Mouse (Mus musculus): Measurements from ENCODE around the gene Gk5. TPM values are rescaled to one million over a fixed set of nuclear protein-coding genes. Genes with fewer than 3 reads are reported as not detected.

The Gk5 gene
- total RNA-seq, 1 experiment: 12.7 TPM

GRCm38 (mm10) chr9:96144883-96145282 lies 25.7 kb downstream of the Gk5 start:
- in situ Hi-C loops (cut with MboI; ENCODE audit: low sequenced_read_pairs in 2 of 2, unreplicated experiment in 2 of 2): no loop called here
- H3K4me3 ChIP-seq (ENCODE audit: insufficient read depth in 1 of 2, low read depth in 1 of 2, low read length in 2 of 2, poor library complexity in 1 of 2, severe bottlenecking in 1 of 2): no peak overlapping the region
- H3K4me1 ChIP-seq (ENCODE audit: control insufficient read depth in 2 of 2, insufficient read depth in 2 of 2, low read length in 2 of 2, poor library complexity in 1 of 2): peaks cover 0 to 6% of the 10 kb centered on the region in 2 experiments; a peak in 2 of 4 replicates
- H3K27ac ChIP-seq (ENCODE audit: insufficient read depth, low read depth, low read length, poor library complexity, severe bottlenecking): no peak overlapping the region
- peaks cover 27% of the 10 kb centered on the region for H3K36me3 ChIP-seq (ENCODE audit: control insufficient read depth, insufficient read depth, low read length, poor library complexity, severe bottlenecking)
- no peak for DNase-seq (ENCODE audit: low read depth, low spot score)
- TF ChIP-seq MAFK (IDR thresholded peaks at IDR 0.05; ENCODE audit: insufficient read depth, low read depth, low read length) (no peak), CHD2 (IDR thresholded peaks at IDR 0.05; ENCODE audit: low read depth, low read length) (no peak), ZNF384 (IDR thresholded peaks at IDR 0.05; ENCODE audit: low read depth, low read length) (no peak), HCFC1 (IDR thresholded peaks at IDR 0.05; ENCODE audit: borderline replicate concordance, insufficient read depth, low read length) (no peak), ZC3H11A (IDR thresholded peaks at IDR 0.05; ENCODE audit: borderline replicate concordance, low read depth, low read length) (no peak)
- H3K9me3 ChIP-seq (ENCODE audit: control insufficient read depth, insufficient read depth, low read depth, low read length): no peaks in the 10 kb centered on the region
- H3K9ac ChIP-seq (ENCODE audit: insufficient read depth, low read depth, low read length, poor library complexity, severe bottlenecking): no peak overlapping the region

GRCm38 (mm10) chr9:96152801-96153200 lies 33.6 kb downstream of the Gk5 start:
- no peak overlapping the region for H3K9ac ChIP-seq (ENCODE audit: insufficient read depth, low read depth, low read length, poor library complexity, severe bottlenecking)
- no peak for DNase-seq (ENCODE audit: low read depth, low spot score)
- TF ChIP-seq ZNF384 (IDR thresholded peaks at IDR 0.05; ENCODE audit: low read depth, low read length) (no peak), ZC3H11A (IDR thresholded peaks at IDR 0.05; ENCODE audit: borderline replicate concordance, low read depth, low read length) (no peak), HCFC1 (IDR thresholded peaks at IDR 0.05; ENCODE audit: borderline replicate concordance, insufficient read depth, low read length) (no peak), CHD2 (IDR thresholded peaks at IDR 0.05; ENCODE audit: low read depth, low read length) (no peak), MAFK (IDR thresholded peaks at IDR 0.05; ENCODE audit: insufficient read depth, low read depth, low read length) (no peak)
- no peaks in the 10 kb centered on the region for H3K9me3 ChIP-seq (ENCODE audit: control insufficient read depth, insufficient read depth, low read depth, low read length)
- in situ Hi-C loops (cut with MboI; ENCODE audit: low sequenced_read_pairs in 2 of 2, unreplicated experiment in 2 of 2): no loop called here
- peaks cover 31% of the 10 kb centered on the region for H3K36me3 ChIP-seq (ENCODE audit: control insufficient read depth, insufficient read depth, low read length, poor library complexity, severe bottlenecking)
- H3K27ac ChIP-seq (ENCODE audit: insufficient read depth, low read depth, low read length, poor library complexity, severe bottlenecking): no peak overlapping the region
- no peak overlapping the region for H3K4me3 ChIP-seq (ENCODE audit: insufficient read depth in 1 of 2, low read depth in 1 of 2, low read length in 2 of 2, poor library complexity in 1 of 2, severe bottlenecking in 1 of 2)
- no peaks in the 10 kb centered on the region for H3K4me1 ChIP-seq (ENCODE audit: control insufficient read depth in 2 of 2, insufficient read depth in 2 of 2, low read length in 2 of 2, poor library complexity in 1 of 2)

- Histone ChIP-seq H3K9ac (ENCODE audit: insufficient read depth, low read depth, low read length, poor library complexity, severe bottlenecking) (no peak overlapping the region), H3K27ac (ENCODE audit: insufficient read depth, low read depth, low read length, poor library complexity, severe bottlenecking) (no peak overlapping the region)
- in situ Hi-C loops (cut with MboI; ENCODE audit: low sequenced_read_pairs in 2 of 2, unreplicated experiment in 2 of 2): no loop called here
Observed at GRCm38 (mm10) chr9:96158431-96158830, 39.3 kb downstream of the Gk5 start.

GRCm38 (mm10) chr9:96159047-96159446 lies 39.9 kb downstream of the Gk5 start:
- H3K27ac ChIP-seq (ENCODE audit: insufficient read depth, low read depth, low read length, poor library complexity, severe bottlenecking): no peak overlapping the region
- H3K9me3 ChIP-seq (ENCODE audit: control insufficient read depth, insufficient read depth, low read depth, low read length): no peaks in the 10 kb centered on the region
- H3K4me1 ChIP-seq (ENCODE audit: control insufficient read depth in 2 of 2, insufficient read depth in 2 of 2, low read length in 2 of 2, poor library complexity in 1 of 2): peaks cover 3 to 8% of the 10 kb centered on the region in 2 experiments
- in situ Hi-C loops (cut with MboI; ENCODE audit: low sequenced_read_pairs in 2 of 2, unreplicated experiment in 2 of 2): no loop called here
- no peak overlapping the region for H3K9ac ChIP-seq (ENCODE audit: insufficient read depth, low read depth, low read length, poor library complexity, severe bottlenecking)
- peaks cover 24% of the 10 kb centered on the region for H3K36me3 ChIP-seq (ENCODE audit: control insufficient read depth, insufficient read depth, low read length, poor library complexity, severe bottlenecking)
- H3K4me3 ChIP-seq (ENCODE audit: insufficient read depth in 1 of 2, low read depth in 1 of 2, low read length in 2 of 2, poor library complexity in 1 of 2, severe bottlenecking in 1 of 2): no peak overlapping the region
- no peak for DNase-seq (ENCODE audit: low read depth, low spot score)
- TF ChIP-seq MAFK (IDR thresholded peaks at IDR 0.05; ENCODE audit: insufficient read depth, low read depth, low read length) (no peak), ZNF384 (IDR thresholded peaks at IDR 0.05; ENCODE audit: low read depth, low read length) (no peak), CHD2 (IDR thresholded peaks at IDR 0.05; ENCODE audit: low read depth, low read length) (no peak), ZC3H11A (IDR thresholded peaks at IDR 0.05; ENCODE audit: borderline replicate concordance, low read depth, low read length) (no peak), HCFC1 (IDR thresholded peaks at IDR 0.05; ENCODE audit: borderline replicate concordance, insufficient read depth, low read length) (no peak)

More at GRCm38 (mm10) chr9:96158431-96158830, 39.3 kb downstream of the Gk5 start:
- no peak for TF ChIP-seq ZC3H11A (IDR thresholded peaks at IDR 0.05; ENCODE audit: borderline replicate concordance, low read depth, low read length)
- no peak for TF ChIP-seq ZNF384 (IDR thresholded peaks at IDR 0.05; ENCODE audit: low read depth, low read length)
- no peak for TF ChIP-seq HCFC1 (IDR thresholded peaks at IDR 0.05; ENCODE audit: borderline replicate concordance, insufficient read depth, low read length)
- TF ChIP-seq MAFK (IDR thresholded peaks at IDR 0.05; ENCODE audit: insufficient read depth, low read depth, low read length): no peak
- no peak for TF ChIP-seq CHD2 (IDR thresholded peaks at IDR 0.05; ENCODE audit: low read depth, low read length)
- Histone ChIP-seq H3K4me3 (ENCODE audit: insufficient read depth in 1 of 2, low read depth in 1 of 2, low read length in 2 of 2, poor library complexity in 1 of 2, severe bottlenecking in 1 of 2) (no peak overlapping the region), H3K9me3 (ENCODE audit: control insufficient read depth, insufficient read depth, low read depth, low read length) (no peaks in the 10 kb centered on the region), H3K36me3 (ENCODE audit: control insufficient read depth, insufficient read depth, low read length, poor library complexity, severe bottlenecking) (peaks cover 28% of the 10 kb centered on the region), H3K4me1 (ENCODE audit: control insufficient read depth in 2 of 2, insufficient read depth in 2 of 2, low read length in 2 of 2, poor library complexity in 1 of 2) (peaks cover 3 to 8% of the 10 kb centered on the region in 2 experiments)
- no peak for DNase-seq (ENCODE audit: low read depth, low spot score)

GRCm38 (mm10) chr9:96160767-96161166 lies 41.6 kb downstream of the Gk5 start:
- Histone ChIP-seq H3K9ac (ENCODE audit: insufficient read depth, low read depth, low read length, poor library complexity, severe bottlenecking) (no peak overlapping the region), H3K36me3 (ENCODE audit: control insufficient read depth, insufficient read depth, low read length, poor library complexity, severe bottlenecking) (peaks cover 17% of the 10 kb centered on the region), H3K4me1 (ENCODE audit: control insufficient read depth in 2 of 2, insufficient read depth in 2 of 2, low read length in 2 of 2, poor library complexity in 1 of 2) (peaks cover 3 to 8% of the 10 kb centered on the region in 2 experiments), H3K9me3 (ENCODE audit: control insufficient read depth, insufficient read depth, low read depth, low read length) (no peaks in the 10 kb centered on the region), H3K4me3 (ENCODE audit: insufficient read depth in 1 of 2, low read depth in 1 of 2, low read length in 2 of 2, poor library complexity in 1 of 2, severe bottlenecking in 1 of 2) (no peak overlapping the region), H3K27ac (ENCODE audit: insufficient read depth, low read depth, low read length, poor library complexity, severe bottlenecking) (no peak overlapping the region)
- DNase-seq (ENCODE audit: low read depth, low spot score): no peak
- TF ChIP-seq ZC3H11A (IDR thresholded peaks at IDR 0.05; ENCODE audit: borderline replicate concordance, low read depth, low read length) (no peak), HCFC1 (IDR thresholded peaks at IDR 0.05; ENCODE audit: borderline replicate concordance, insufficient read depth, low read length) (no peak), CHD2 (IDR thresholded peaks at IDR 0.05; ENCODE audit: low read depth, low read length) (no peak), ZNF384 (IDR thresholded peaks at IDR 0.05; ENCODE audit: low read depth, low read length) (no peak), MAFK (IDR thresholded peaks at IDR 0.05; ENCODE audit: insufficient read depth, low read depth, low read length) (no peak)
- in situ Hi-C loops (cut with MboI; ENCODE audit: low sequenced_read_pairs in 2 of 2, unreplicated experiment in 2 of 2): no loop called here

Data from ES-E14 (cell line).